Mouse (Mus musculus): ENCODE results near the gene Myf6.

GRCm38 (mm10) chr10:107528758-107529157, 34.2 kb upstream of the Myf6 start:
- no peak for TF ChIP-seq CTCF (IDR thresholded peaks at IDR 0.05; ENCODE audit: borderline replicate concordance, insufficient read depth, low read length)
- no peak for TF ChIP-seq POLR2A (IDR thresholded peaks at IDR 0.05; ENCODE audit: low read depth, low read length)

Data from embryonic fibroblast, embryonic 13.5 days (primary cell).